Mouse (Mus musculus): ENCODE data around the gene Gmcl1. TPM values are rescaled to one million over a fixed set of nuclear protein-coding genes. Genes with fewer than 3 reads are reported as not detected.

Gene Gmcl1
- 10 to 100 TPM; 31.5 to 34.8 TPM for total RNA-seq (2021)

GRCm38 (mm10) chr6:86733183-86733876 is at the start of gene Gmcl1:
Gmcl1 (minus strand) TSS chr6:86733383.
- peak; percentile 90 to 95 for DNase-seq (ENCODE audit: low spot score in 2 of 2)
- intact Hi-C loops (cut with DNase I) = no loop called here

GRCm38 (mm10) chr6:86782342-86782741 is 49.2 kb upstream of the Gmcl1 start:
- DNase-seq (ENCODE audit: low spot score in 2 of 2) = no peak
- intact Hi-C loops (cut with DNase I) = no loop called here

- DNase-seq (ENCODE audit: low spot score in 2 of 2) = no peak
- intact Hi-C loops (cut with DNase I) = no loop called here
These were observed 48.3 kb upstream of the Gmcl1 start for GRCm38 (mm10) chr6:86781361-86781957.

- intact Hi-C loops (cut with DNase I) = no loop called here
- no peak for DNase-seq (ENCODE audit: low spot score in 2 of 2)
These were observed 45.9 kb upstream of the Gmcl1 start for GRCm38 (mm10) chr6:86778910-86779594.

GRCm38 (mm10) chr6:86777181-86777580 is 44.0 kb upstream of the Gmcl1 start:
- intact Hi-C loops (cut with DNase I) = no loop called here

GRCm38 (mm10) chr6:86776706-86777071 is 43.5 kb upstream of the Gmcl1 start:
- peak; percentile 25 to 31 for DNase-seq (ENCODE audit: low spot score in 2 of 2)

More at GRCm38 (mm10) chr6:86777181-86777580, 44.0 kb upstream of the Gmcl1 start:
- no peak for DNase-seq (ENCODE audit: low spot score in 2 of 2)

GRCm38 (mm10) chr6:86776001-86776705 is 43.0 kb upstream of the Gmcl1 start:
- intact Hi-C loops (cut with DNase I) = no loop called here
- DNase-seq (ENCODE audit: low spot score in 2 of 2) = peak; percentile 11 to 30

More at GRCm38 (mm10) chr6:86776706-86777071, 43.5 kb upstream of the Gmcl1 start:
- intact Hi-C loops (cut with DNase I) = no loop called here

- no peak for DNase-seq (ENCODE audit: low spot score in 2 of 2)
- intact Hi-C loops (cut with DNase I) = no loop called here
These were observed 41.8 kb upstream of the Gmcl1 start for GRCm38 (mm10) chr6:86774937-86775336.

GRCm38 (mm10) chr6:86773830-86774229 is 40.6 kb upstream of the Gmcl1 start:
- intact Hi-C loops (cut with DNase I) = no loop called here
- DNase-seq (ENCODE audit: low spot score in 2 of 2) = no peak

- peak; percentile 25 to 33 for DNase-seq (ENCODE audit: low spot score in 2 of 2)
- intact Hi-C loops (cut with DNase I) = no loop called here
These were observed 39.4 kb upstream of the Gmcl1 start for GRCm38 (mm10) chr6:86772631-86773030.

GRCm38 (mm10) chr6:86768938-86769337 is 35.8 kb upstream of the Gmcl1 start:
- no peak for DNase-seq (ENCODE audit: low spot score in 2 of 2)
- intact Hi-C loops (cut with DNase I) = no loop called here

GRCm38 (mm10) chr6:86768186-86768776 is 35.1 kb upstream of the Gmcl1 start:
- intact Hi-C loops (cut with DNase I) = no loop called here
- no peak for DNase-seq (ENCODE audit: low spot score in 2 of 2)

- intact Hi-C loops (cut with DNase I) = no loop called here
- DNase-seq (ENCODE audit: low spot score in 2 of 2) = no peak
These were observed 34.3 kb upstream of the Gmcl1 start for GRCm38 (mm10) chr6:86767465-86767864.

GRCm38 (mm10) chr6:86765637-86766059 is 32.5 kb upstream of the Gmcl1 start:
- intact Hi-C loops (cut with DNase I) = no loop called here
- DNase-seq (ENCODE audit: low spot score in 2 of 2) = no peak

GRCm38 (mm10) chr6:86754105-86754863 is 21.1 kb upstream of the Gmcl1 start:
- no peak for DNase-seq (ENCODE audit: low spot score in 2 of 2)
- intact Hi-C loops (cut with DNase I) = no loop called here

- intact Hi-C loops (cut with DNase I) = no loop called here
- DNase-seq (ENCODE audit: low spot score in 2 of 2) = no peak
These were observed 19.8 kb upstream of the Gmcl1 start for GRCm38 (mm10) chr6:86752843-86753485.

- intact Hi-C loops (cut with DNase I) = no loop called here
- DNase-seq (ENCODE audit: low spot score in 2 of 2) = no peak
These were observed 17.8 kb upstream of the Gmcl1 start for GRCm38 (mm10) chr6:86750961-86751360.

GRCm38 (mm10) chr6:86749817-86750216 is 16.6 kb upstream of the Gmcl1 start:
- DNase-seq (ENCODE audit: low spot score in 2 of 2) = no peak
- intact Hi-C loops (cut with DNase I) = loop anchor here (5.0 kb wide), 1 partner anchor 167 kb away; no protein-coding TSS in a partner anchor
